Mouse (Mus musculus) thymus, postnatal 4 days (tissue): ENCODE data around the gene Rxrb.
A peak's percentile ranks its signal among the peaks of the same experiment; 100 is the strongest.
"Not testable (repeated sequence)": the region's sequence is repeated elsewhere in the genome, so short reads cannot be mapped to it uniquely, and the experiment has no call there.

ENCODE experiments used
- DNase-seq: peaks from one replicate; pipeline ENCODE4 v3.0.0; 2021

Rxrb gene

GRCm38 (mm10) chr17:34031465-34032173 is at the start of gene Rxrb, which contains the start of gene Slc39a7:
Gene Rxrb (plus strand): TSS chr17:34031812.
Gene Slc39a7 (minus strand): TSS chr17:34031682.
- peak; percentile 100 for DNase-seq

GRCm38 (mm10) chr17:33982136-33982535 is 49.5 kb upstream of the Rxrb start:
- peak; percentile 89 for DNase-seq

GRCm38 (mm10) chr17:33991788-33992664 is 39.6 kb upstream of the Rxrb start:
- DNase-seq, result peak; percentile 79

- no peak for DNase-seq
Observed at GRCm38 (mm10) chr17:33994959-33995358, 36.7 kb upstream of the Rxrb start.

GRCm38 (mm10) chr17:33995651-33996050 is 36.0 kb upstream of the Rxrb start:
- no peak for DNase-seq

- DNase-seq, result not testable (repeated sequence)
Observed at GRCm38 (mm10) chr17:33997025-33997424, 34.6 kb upstream of the Rxrb start.

- not testable (repeated sequence) for DNase-seq
Observed at GRCm38 (mm10) chr17:33998697-33999096, 32.9 kb upstream of the Rxrb start.

GRCm38 (mm10) chr17:33999341-34000149 is 32.1 kb upstream of the Rxrb start:
- peak; percentile 54 for DNase-seq

GRCm38 (mm10) chr17:34000150-34000537 is 31.5 kb upstream of the Rxrb start, which contains the start of gene H2-K1:
Gene H2-K1 (minus strand): TSS chr17:34000347.
- peak; percentile 80 for DNase-seq

GRCm38 (mm10) chr17:34000796-34001195 is 30.8 kb upstream of the Rxrb start:
- not testable (repeated sequence) for DNase-seq

- DNase-seq, result peak; percentile 81
Observed at GRCm38 (mm10) chr17:34003426-34003825, 28.2 kb upstream of the Rxrb start.

GRCm38 (mm10) chr17:34006570-34006969 is 25.0 kb upstream of the Rxrb start:
- DNase-seq, result no peak

GRCm38 (mm10) chr17:34010156-34010555 is 21.5 kb upstream of the Rxrb start:
- no peak for DNase-seq

- DNase-seq, result no peak
Observed at GRCm38 (mm10) chr17:34013436-34013835, 18.2 kb upstream of the Rxrb start.

- no peak for DNase-seq
Observed at GRCm38 (mm10) chr17:34021539-34022413, 9.8 kb upstream of the Rxrb start.

- DNase-seq, result no peak
Observed at GRCm38 (mm10) chr17:34022414-34022783, 9.2 kb upstream of the Rxrb start.

- DNase-seq, result no peak
Observed at GRCm38 (mm10) chr17:34022987-34023386, 8.6 kb upstream of the Rxrb start.

- no peak for DNase-seq
Observed at GRCm38 (mm10) chr17:34023678-34024077, 7.9 kb upstream of the Rxrb start.

GRCm38 (mm10) chr17:34024317-34024821 is 7.2 kb upstream of the Rxrb start, which contains the start of gene Ring1:
Gene Ring1 (minus strand): TSS chr17:34024680.
- peak; percentile 93 for DNase-seq

GRCm38 (mm10) chr17:34024861-34025755 is 6.5 kb upstream of the Rxrb start:
- DNase-seq, result no peak

GRCm38 (mm10) chr17:34025756-34026151 is 5.9 kb upstream of the Rxrb start:
- DNase-seq, result no peak
